Mouse (Mus musculus) brown adipose tissue, adult 24 weeks (tissue): ENCODE data around the gene Nckap5. TPM values are rescaled to one million over a fixed set of nuclear protein-coding genes. Genes with fewer than 3 reads are reported as not detected.

Experiments used
- H3K27ac ChIP-seq: fragments of 200-500 bp; replicated peaks from 2 replicates; pipeline ENCODE4 v1.5.1; 2012; ENCODE audit warnings: low read depth, mild to moderate bottlenecking, low read length
- H3K4me1 ChIP-seq: fragments of 200-500 bp; 2 replicates; pipeline ENCODE4 v1.6.1; 2012; ENCODE audit warnings: low read length, mixed read lengths; ENCODE audit not compliant: control insufficient read depth, insufficient read depth, insufficient read length
- H3K4me3 ChIP-seq: fragments of 200-500 bp; 2 replicates; pipeline ENCODE4 v1.5.1; 2012; ENCODE audit warnings: low read depth, mild to moderate bottlenecking, low read length, moderate library complexity; ENCODE audit not compliant: insufficient read depth
- polyA plus RNA-seq: library from polyadenylated mRNA; stranded (reverse); fragments of >200 nt; gene quantifications from 2 replicates; pipeline ENCODE4 v1.2.4, GENCODE M21; 2012; ENCODE audit not compliant: missing spikeins, insufficient read depth, insufficient read length

Gene Nckap5
- polyA plus RNA-seq, 1 experiment = 1.4 TPM

DNA sequence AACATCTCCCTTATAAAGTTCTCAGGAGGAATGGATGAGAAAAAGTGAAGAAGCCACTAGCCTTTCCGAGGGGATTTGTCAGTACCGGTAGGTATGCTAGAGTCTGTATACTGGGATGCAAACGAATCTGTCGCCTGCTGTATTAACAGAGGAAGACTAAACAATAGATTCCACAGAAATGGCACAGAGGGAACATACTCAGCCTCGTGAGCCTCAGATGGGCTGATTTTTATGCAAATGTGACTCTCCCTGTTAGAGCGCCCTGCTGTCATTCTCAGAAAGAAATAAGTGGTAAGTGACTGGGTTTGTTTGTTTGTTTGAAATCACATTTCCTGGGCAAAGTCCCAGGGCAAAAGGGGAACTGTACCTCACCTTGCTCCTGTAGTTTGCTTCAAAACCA, 858.7 kb downstream of the Nckap5 start:
- H3K4me1 ChIP-seq = peaks cover 3% of the 10 kb centered on the region; the same call in 1 of the 2 replicates
- no peak overlapping the region for H3K27ac ChIP-seq
- no peak overlapping the region for H3K4me3 ChIP-seq

DNA sequence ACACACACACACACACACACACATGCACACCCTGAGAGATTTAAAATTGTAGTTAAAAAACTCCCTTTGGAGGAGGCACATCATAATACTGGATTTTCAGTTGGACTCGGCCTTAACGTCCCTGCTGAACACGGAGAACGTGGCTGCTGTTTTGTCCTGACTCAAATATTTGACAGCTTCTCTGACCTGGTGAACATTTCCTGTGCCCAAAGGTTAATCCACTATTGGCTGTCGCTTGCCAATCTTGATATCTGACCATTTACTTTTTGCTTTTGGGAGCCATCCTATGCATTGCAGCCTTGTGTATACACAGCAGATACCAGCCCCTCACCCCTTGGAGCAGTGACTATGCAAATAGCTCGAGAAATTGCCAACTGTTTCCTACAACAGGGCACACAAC, 862.9 kb downstream of the Nckap5 start:
- H3K4me1 ChIP-seq = no peaks in the 10 kb centered on the region
- H3K27ac ChIP-seq = no peak overlapping the region

DNA sequence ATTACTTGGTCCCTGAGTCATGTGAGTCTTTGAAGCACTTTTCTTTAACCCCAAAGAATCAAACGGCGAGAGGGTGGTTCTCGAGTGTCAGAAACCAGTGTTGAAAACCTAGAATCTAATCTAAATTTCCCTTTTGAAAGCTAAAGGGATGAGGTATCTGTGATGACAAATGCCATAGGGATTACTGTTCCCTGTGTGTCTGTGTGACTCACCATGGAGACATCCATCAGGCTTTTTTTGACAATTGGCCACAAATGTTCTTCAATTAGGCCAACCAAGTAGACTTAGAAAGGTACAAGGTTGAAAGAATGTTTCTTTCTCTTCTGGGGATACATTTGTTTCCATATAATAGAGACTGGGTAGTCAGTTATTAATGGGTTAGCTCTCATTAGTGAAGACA, 879.6 kb downstream of the Nckap5 start:
- no peak overlapping the region for H3K27ac ChIP-seq
- no peak overlapping the region for H3K4me3 ChIP-seq

More for the DNA sequence above, 862.9 kb downstream of the Nckap5 start:
- no peak overlapping the region for H3K4me3 ChIP-seq

DNA sequence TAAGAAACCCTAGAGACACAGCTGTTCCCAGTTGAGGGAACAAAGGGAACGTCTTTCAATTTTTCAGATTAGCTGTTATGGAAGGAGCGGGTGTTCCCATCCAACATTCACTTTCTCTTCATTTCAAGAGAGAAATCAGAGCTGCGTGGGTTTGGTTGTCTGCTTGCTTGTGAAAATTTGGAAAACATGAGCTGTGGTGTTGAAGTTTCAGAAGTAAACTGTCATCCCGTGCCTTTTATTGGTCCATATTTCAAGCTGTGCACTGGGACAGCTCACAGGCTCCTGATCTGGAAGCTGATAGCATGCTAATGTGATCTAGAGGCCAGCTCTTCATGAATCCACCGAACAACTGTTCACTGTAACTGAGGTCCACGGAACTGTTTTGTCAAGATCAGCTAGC, 881.5 kb downstream of the Nckap5 start:
- Histone ChIP-seq H3K27ac (no peak overlapping the region), H3K4me1 (no peaks in the 10 kb centered on the region), H3K4me3 (no peak overlapping the region)

More for the DNA sequence above, 879.6 kb downstream of the Nckap5 start:
- no peaks in the 10 kb centered on the region for H3K4me1 ChIP-seq

DNA sequence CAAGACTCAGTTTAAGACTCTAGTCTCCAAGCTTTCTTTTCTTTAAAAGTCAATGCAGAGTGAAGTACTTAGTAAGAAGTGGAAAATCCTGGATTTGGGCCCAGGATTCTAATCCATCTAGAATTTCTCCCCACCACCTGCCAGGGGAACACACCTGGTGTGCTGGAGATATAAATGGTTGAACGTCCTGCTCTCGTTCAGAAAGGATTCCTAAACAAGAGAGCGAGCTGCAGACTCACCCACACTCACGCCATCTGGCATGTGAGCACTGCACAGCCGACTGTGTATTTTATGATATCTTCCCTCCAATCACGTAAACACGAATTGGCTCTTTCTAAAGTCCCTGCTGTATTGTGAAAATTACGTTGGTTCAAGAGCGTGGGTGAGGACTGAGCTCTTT, 885.5 kb downstream of the Nckap5 start:
- Histone ChIP-seq H3K4me3 (no peak overlapping the region), H3K4me1 (no peaks in the 10 kb centered on the region), H3K27ac (no peak overlapping the region)

DNA sequence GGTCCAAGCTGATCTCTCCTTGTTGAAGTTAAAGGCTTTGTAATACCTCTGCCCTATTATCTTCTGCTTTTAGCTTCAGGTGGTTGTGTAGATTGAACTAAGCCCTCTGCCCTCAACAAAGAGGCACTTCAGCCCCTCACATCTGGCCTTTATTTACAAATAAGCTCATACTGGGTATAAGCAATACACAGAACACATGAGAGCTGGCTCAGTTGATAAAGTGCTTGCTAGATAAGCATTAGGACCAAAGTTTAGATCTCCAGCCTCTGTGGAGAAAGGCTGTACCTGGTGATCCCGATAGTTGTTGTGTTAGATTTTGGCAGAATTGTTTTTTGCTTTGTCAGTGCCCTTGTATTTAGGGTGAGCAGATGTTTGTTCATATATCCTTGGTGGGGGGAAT, 887.3 kb downstream of the Nckap5 start:
- Histone ChIP-seq H3K27ac (no peak overlapping the region), H3K4me1 (no peaks in the 10 kb centered on the region), H3K4me3 (no peak overlapping the region)

DNA sequence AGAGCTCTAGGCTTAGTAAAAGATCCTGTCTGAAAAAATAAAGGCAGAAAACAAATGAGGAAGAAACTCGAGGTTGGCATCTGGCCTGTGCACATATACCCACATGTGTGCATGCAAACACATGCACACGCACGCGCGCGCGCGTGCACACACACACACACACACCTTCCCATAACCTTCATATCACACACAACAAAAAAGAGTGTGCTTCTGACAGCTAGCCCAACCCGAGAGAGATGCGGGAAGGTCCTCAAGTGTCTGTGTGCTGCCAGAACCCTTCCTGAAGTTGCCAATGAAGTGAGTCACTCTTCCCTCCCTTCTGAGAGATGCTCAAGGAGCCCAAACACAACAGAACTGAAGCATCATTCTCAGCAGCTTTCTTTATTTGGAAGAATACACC, 905.1 kb downstream of the Nckap5 start:
- H3K4me3 ChIP-seq = no peak overlapping the region

DNA sequence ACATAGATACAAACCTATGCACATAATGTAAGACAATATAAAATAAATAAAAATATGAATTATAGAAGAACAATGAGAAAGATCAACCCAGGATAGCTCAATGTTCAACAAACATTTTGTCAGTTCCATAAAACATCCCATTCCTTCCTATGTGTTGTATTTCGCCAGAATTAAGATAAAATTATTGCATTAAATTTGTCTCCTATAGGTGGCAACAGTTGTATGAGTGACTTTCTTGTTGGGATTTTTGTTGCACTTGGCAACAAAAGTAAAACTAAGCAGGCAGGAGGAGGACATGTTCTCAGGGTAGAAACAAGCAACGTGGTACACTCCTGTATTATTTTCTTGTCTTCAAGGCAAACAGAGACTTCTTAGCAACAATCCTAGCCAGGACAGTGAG, 907.5 kb downstream of the Nckap5 start:
- no peaks in the 10 kb centered on the region for H3K4me1 ChIP-seq
- no peak overlapping the region for H3K4me3 ChIP-seq
- no peak overlapping the region for H3K27ac ChIP-seq

More for the DNA sequence above, 905.1 kb downstream of the Nckap5 start:
- Histone ChIP-seq H3K4me1 (no peaks in the 10 kb centered on the region), H3K27ac (no peak overlapping the region)

DNA sequence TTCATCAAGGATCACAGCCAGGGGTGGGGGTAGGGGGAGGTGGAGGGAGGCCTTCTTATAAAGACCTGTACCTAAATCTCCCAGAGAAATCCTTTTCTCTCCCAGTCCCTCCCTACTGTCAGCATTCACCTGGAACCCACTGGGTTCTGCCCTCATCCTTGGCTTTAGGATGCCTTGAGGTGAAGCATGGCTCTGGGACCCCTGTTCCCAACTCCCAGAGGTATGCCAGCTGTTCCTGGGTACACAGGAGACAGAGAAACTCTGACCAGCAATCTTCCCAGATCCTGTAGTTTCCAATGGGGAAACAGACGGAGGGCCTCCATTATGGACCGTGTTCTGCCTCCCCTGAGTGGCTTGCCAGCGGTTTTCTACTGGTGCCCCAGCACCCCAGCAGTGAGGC, 909.9 kb downstream of the Nckap5 start:
- no peak overlapping the region for H3K27ac ChIP-seq
- H3K4me1 ChIP-seq = no peaks in the 10 kb centered on the region

DNA sequence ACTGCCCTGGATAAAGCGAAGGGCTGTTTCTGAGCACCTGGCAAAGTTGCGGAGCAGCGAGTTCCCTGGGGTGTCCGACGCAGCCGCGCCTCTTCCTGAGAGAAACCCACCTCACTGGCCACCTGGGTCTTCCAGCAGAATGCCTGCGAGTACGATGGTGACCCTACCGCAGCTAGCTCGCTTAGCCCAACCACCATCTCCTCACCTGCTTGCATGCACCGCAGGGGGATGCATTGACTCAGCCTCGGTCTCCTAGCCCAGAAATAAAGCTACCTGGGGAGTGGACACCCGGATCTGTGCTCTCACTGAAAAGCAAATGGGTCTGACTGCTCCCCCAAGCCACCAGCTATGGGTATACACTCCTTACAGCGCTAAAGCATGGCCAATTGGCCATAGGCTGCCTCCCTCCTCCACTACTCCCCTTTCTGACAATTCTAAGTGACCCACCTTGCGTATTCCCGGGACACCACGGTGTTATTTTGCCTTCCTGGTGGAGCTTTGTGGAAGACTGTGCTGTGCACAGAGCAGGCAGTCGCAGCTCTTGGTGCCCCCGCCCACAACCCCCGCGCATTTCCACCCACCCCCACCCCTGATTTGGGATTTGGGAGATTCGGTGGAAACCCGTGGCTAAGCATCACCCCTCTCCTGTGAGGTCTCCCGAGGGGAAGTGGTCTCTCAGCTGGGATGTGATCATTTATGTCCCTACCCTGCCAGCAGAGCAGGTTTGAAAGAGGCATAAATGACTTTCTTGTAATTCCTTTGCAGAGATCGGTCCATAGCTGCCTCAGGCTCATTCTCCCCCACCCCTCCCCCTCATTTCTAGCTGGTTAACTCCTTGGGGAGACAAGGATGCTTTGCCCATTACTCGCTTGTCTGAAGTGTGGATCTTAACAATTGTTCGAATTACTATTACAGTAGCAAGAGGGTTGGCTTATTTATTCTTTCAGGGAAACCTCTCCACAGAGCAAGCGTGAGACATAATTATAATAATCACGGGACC, 917.7 kb downstream of the Nckap5 start, which contains the start of gene Lypd1:
TSS of gene Lypd1 (minus strand) at position 501 of the 1,000 bp plus-strand sequence.
- Histone ChIP-seq H3K4me1 (no peaks in the 10 kb centered on the region), H3K27ac (no peak within 1 kb of the TSS), H3K4me3 (peak within 1 kb of the TSS; percentile 34)

More for the DNA sequence above, 909.9 kb downstream of the Nckap5 start:
- no peak overlapping the region for H3K4me3 ChIP-seq

DNA sequence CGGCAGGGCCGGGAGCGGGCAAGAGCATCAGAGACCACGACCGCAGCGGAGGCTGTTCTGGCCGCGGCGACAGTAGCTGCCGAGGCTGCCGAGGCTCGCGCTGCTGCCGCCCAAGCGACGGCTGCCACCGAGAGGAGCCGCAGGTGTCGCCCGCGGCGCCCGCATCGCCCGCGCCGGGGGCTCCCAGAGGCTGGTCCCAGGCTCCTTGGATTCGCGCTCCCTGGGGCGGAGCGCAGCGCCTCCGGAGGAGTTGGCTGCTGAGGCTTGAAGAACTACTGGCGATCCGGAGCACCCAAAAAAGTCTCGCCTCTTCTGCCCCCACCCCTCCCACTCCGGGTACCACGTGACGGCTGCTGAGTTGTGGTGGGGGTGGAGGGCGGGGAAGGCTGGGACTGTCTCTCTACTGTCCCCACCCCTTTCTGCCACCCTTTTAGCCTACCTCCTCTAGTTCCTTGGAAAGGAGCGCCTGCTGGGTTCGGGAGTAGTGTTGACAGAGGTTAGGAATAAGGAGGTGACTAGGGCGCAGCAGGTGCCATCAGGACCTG, 918.6 kb downstream of the Nckap5 start:
- Histone ChIP-seq H3K27ac (no peak overlapping the region), H3K4me3 (peak overlapping the region; percentile 34), H3K4me1 (no peaks in the 10 kb centered on the region)

DNA sequence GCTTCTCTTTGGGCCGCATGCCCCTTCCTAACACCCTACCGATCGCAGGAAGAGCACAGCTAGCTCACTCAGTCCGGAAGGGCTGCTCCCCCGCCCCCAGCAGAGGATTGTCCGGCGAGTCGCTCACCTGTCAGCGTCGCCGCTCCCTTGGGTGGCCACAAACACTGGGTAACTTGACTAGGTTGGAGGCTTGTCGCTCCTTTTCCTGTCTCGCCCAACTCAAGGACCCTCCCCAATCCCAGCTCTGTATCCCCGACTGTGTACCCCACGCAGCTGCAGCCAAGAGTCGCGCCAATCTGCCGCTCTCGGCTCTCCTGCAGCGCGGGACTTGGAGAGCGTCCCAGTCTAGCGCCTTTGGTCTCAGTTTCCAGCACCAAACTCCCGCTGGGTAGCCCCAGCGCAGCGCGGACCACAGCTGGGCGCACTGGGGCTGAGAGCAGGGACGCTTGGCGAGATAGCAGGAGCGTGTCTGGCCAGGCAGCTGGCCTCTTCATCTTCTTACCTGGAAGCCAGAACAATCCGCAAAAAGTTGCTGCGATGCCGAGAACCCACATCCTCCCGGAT, 919.2 kb downstream of the Nckap5 start:
- H3K4me3 ChIP-seq = peak overlapping the region; percentile 34
- no peak overlapping the region for H3K27ac ChIP-seq
- no peaks in the 10 kb centered on the region for H3K4me1 ChIP-seq

DNA sequence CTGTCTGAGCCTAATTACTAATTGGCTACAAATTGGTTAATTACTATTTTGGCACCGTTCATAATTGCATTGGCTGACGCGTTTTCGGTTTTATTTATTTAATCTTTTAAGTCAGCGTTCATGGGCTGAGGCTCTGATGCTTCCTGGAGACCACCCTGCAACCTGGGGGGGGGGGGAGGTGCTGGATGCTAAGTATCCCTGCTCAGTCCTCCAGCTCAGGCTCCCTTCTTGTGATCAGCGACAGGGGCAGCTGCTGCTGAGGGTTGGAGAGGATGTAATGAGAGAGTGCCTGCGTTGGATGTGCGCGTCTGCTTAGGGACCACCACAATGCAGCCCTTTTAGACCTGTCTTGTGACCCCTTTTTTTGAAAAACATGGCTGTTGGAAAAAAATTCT, 919.7 kb downstream of the Nckap5 start:
- no peaks in the 10 kb centered on the region for H3K4me1 ChIP-seq
- H3K27ac ChIP-seq = no peak overlapping the region
- H3K4me3 ChIP-seq = 0 out of 2 replicates have a peak overlapping the region, but pooled peaks have one; percentile 34

DNA sequence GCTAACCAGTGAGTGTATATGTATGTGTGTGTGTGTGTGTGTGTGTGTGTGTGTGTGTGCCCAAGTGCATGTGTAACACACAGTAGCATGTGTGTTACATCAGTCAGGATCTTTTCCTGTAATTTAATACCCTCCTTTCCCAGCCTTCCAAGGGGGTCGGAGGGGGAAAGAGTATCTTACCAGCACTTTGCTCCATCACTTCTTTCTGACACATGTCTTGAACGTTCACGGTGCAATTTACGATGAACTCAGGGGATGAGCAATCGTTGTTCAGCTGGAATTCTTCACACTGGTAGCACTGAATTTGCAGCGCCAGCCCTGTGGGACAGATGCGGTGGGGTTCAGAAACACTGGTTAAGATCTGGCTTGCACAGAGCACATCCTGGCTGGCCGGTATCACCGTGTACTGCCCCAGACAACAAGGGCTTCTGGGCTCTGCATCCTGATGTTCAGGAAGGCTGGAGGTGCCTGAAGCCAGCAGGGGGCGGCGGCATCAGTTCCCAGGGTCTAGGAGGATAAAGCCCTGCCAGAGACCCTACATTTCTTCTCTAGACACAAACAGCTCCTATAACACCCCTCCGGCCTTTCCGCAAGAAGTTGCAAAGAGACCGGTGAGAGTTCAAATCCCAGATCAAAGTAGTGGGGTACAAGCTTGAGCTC, 920.3 kb downstream of the Nckap5 start:
- H3K4me1 ChIP-seq = no peaks in the 10 kb centered on the region
- H3K27ac ChIP-seq = no peak overlapping the region
- H3K4me3 ChIP-seq = no peak overlapping the region

DNA sequence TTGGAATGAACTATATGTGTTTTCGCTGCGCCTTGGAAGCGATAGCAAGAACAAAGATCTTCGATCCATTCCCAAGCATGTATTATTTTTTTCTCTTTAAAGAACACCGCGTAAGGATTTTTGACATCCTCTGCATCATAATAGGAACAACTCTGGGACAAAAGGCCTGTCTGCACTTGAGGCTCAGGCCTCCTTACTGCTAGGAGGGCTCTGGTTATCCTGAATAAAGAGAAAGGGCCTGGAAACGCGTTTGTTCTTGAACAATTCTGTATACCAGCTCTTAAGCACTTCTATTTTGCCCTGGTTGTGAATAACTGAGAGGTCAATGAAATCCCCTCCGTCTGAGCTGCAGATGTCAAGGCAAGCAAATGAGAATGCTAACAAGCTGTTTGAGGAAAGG, 937.4 kb downstream of the Nckap5 start:
- no peak overlapping the region for H3K4me3 ChIP-seq
- H3K27ac ChIP-seq = no peak overlapping the region
- H3K4me1 ChIP-seq = no peaks in the 10 kb centered on the region
